Mouse (Mus musculus): ENCODE results near the gene Slc6a6. TPM values are rescaled to one million over a fixed set of nuclear protein-coding genes. Genes with fewer than 3 reads are reported as not detected.

The Slc6a6 gene
- polyA plus RNA-seq, 1 experiment from 2014 or later, result 40.8 TPM

DNA sequence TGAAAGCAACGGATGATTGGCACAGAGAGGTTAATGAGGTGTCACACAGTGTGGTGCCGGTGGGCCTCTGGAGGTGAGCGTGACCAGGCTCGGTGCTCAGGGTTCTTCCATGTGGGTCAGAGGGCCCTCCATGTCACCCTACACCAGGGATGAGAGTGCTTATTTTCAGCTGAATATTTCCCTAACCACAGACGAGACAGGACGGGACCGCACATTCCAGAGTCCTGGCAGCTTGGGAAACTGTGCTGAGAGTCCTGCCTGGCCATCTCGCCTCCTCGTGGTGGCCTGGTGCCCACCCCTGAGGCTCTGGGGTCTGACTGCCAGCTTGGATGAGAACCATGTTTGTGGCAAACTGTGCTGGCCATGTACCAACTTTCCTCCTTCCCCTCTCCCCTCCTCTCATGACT, 36.5 kb upstream of the Slc6a6 start:
- Histone ChIP-seq H3K4me3 (ENCODE audit: low read depth, low read length) (no peak overlapping the region), H3K27me3 (replicated peaks; ENCODE audit: control insufficient read depth, insufficient read depth, low read length) (no peaks in the 10 kb centered on the region), H3K4me2 (ENCODE audit: low read depth, low read length) (no peak overlapping the region), H3K27ac (replicated peaks; ENCODE audit: low read depth, low read length) (peak overlapping the region; percentile 66), H3K4me1 (ENCODE audit: control insufficient read depth, insufficient read depth, low read length) (peaks cover 21% of the 10 kb centered on the region), H3K36me3 (ENCODE audit: control insufficient read depth, insufficient read depth, low read length) (no peaks in the 10 kb centered on the region), H3K9me3 (ENCODE audit: control insufficient read depth, low read length) (no peaks in the 10 kb centered on the region), H3K9ac (ENCODE audit: low read depth, low read length) (no peak overlapping the region)
- DNase-seq (ENCODE audit: low spot score) (peak; percentile 80), ATAC-seq (ENCODE audit: low read depth) (peak; percentile 72)
- 42% methylated on average over 9 of the region's 9 CpGs for WGBS

- no peak for ATAC-seq (ENCODE audit: low read depth)
- H3K4me1 ChIP-seq (ENCODE audit: control insufficient read depth, insufficient read depth, low read length), result peaks cover 21% of the 10 kb centered on the region
- no peak overlapping the region for H3K4me2 ChIP-seq (ENCODE audit: low read depth, low read length)
- H3K9ac ChIP-seq (ENCODE audit: low read depth, low read length), result no peak overlapping the region
- no peak overlapping the region for H3K4me3 ChIP-seq (ENCODE audit: low read depth, low read length)
- H3K27ac ChIP-seq (replicated peaks; ENCODE audit: low read depth, low read length), result no peak overlapping the region
- DNase-seq (ENCODE audit: low spot score), result no peak
- 64% methylated on average over 9 of the region's 9 CpGs for WGBS
- H3K36me3 ChIP-seq (ENCODE audit: control insufficient read depth, insufficient read depth, low read length), result no peaks in the 10 kb centered on the region
- H3K27me3 ChIP-seq (replicated peaks; ENCODE audit: control insufficient read depth, insufficient read depth, low read length), result no peaks in the 10 kb centered on the region
- H3K9me3 ChIP-seq (ENCODE audit: control insufficient read depth, low read length), result no peaks in the 10 kb centered on the region
Observed at GRCm38 (mm10) chr6:91650255-91650654, 33.6 kb upstream of the Slc6a6 start.

DNA sequence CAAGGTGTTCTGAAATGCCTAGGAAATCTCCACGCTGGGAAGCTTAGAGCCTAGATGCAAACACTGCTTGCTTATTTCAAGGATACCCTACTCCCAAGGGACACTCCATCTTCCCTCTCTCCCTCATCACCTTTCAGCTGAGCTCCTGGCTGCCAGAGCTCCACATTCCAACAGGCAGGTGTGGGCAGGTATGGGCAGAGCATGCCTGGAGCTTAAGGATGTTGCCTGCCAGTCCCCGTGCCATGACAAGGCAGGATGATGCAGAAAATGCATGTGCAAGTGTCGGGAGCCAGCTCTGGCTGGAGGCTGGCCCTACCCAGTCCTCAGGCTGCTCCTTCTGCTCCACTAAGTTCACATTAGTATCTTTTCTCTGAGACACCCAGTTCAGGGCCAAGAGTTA, 31.6 kb upstream of the Slc6a6 start:
- Histone ChIP-seq H3K4me1 (ENCODE audit: control insufficient read depth, insufficient read depth, low read length) (peaks cover 7% of the 10 kb centered on the region; the same call in 1 of the 2 replicates), H3K4me3 (ENCODE audit: low read depth, low read length) (no peak overlapping the region), H3K4me2 (ENCODE audit: low read depth, low read length) (no peak overlapping the region), H3K9me3 (ENCODE audit: control insufficient read depth, low read length) (no peaks in the 10 kb centered on the region), H3K27me3 (replicated peaks; ENCODE audit: control insufficient read depth, insufficient read depth, low read length) (no peaks in the 10 kb centered on the region), H3K9ac (ENCODE audit: low read depth, low read length) (no peak overlapping the region), H3K27ac (replicated peaks; ENCODE audit: low read depth, low read length) (no peak overlapping the region), H3K36me3 (ENCODE audit: control insufficient read depth, insufficient read depth, low read length) (no peaks in the 10 kb centered on the region)
- ATAC-seq (ENCODE audit: low read depth) (0 out of 2 replicates have a peak, but pooled peaks have one; percentile 7), DNase-seq (ENCODE audit: low spot score) (peak; percentile 61)
- 61% methylated on average over 3 of the region's 3 CpGs for WGBS

GRCm38 (mm10) chr6:91655244-91655643, 28.6 kb upstream of the Slc6a6 start:
- no peaks in the 10 kb centered on the region for H3K9me3 ChIP-seq (ENCODE audit: control insufficient read depth, low read length)
- H3K4me2 ChIP-seq (ENCODE audit: low read depth, low read length), result no peak overlapping the region
- ATAC-seq (ENCODE audit: low read depth), result no peak
- 50% methylated on average over 3 of the region's 3 CpGs for WGBS
- peaks cover 11% of the 10 kb centered on the region; the same call in 1 of the 2 replicates for H3K4me1 ChIP-seq (ENCODE audit: control insufficient read depth, insufficient read depth, low read length)
- no peak for DNase-seq (ENCODE audit: low spot score)
- H3K27ac ChIP-seq (replicated peaks; ENCODE audit: low read depth, low read length), result no peak overlapping the region
- H3K4me3 ChIP-seq (ENCODE audit: low read depth, low read length), result no peak overlapping the region
- H3K36me3 ChIP-seq (ENCODE audit: control insufficient read depth, insufficient read depth, low read length), result no peaks in the 10 kb centered on the region
- H3K27me3 ChIP-seq (replicated peaks; ENCODE audit: control insufficient read depth, insufficient read depth, low read length), result no peaks in the 10 kb centered on the region
- H3K9ac ChIP-seq (ENCODE audit: low read depth, low read length), result no peak overlapping the region

GRCm38 (mm10) chr6:91655874-91656433, 27.9 kb upstream of the Slc6a6 start:
- Histone ChIP-seq H3K9ac (ENCODE audit: low read depth, low read length) (no peak overlapping the region), H3K27me3 (replicated peaks; ENCODE audit: control insufficient read depth, insufficient read depth, low read length) (no peaks in the 10 kb centered on the region), H3K36me3 (ENCODE audit: control insufficient read depth, insufficient read depth, low read length) (no peaks in the 10 kb centered on the region), H3K4me3 (ENCODE audit: low read depth, low read length) (no peak overlapping the region), H3K9me3 (ENCODE audit: control insufficient read depth, low read length) (no peaks in the 10 kb centered on the region), H3K27ac (replicated peaks; ENCODE audit: low read depth, low read length) (no peak overlapping the region), H3K4me1 (ENCODE audit: control insufficient read depth, insufficient read depth, low read length) (peaks cover 12% of the 10 kb centered on the region; the same call in 1 of the 2 replicates), H3K4me2 (ENCODE audit: low read depth, low read length) (no peak overlapping the region)
- ATAC-seq (ENCODE audit: low read depth) (no peak; the same call in 1 of the 2 replicates), DNase-seq (ENCODE audit: low spot score) (no peak)
- WGBS, result 50% methylated on average over 6 of the region's 6 CpGs

DNA sequence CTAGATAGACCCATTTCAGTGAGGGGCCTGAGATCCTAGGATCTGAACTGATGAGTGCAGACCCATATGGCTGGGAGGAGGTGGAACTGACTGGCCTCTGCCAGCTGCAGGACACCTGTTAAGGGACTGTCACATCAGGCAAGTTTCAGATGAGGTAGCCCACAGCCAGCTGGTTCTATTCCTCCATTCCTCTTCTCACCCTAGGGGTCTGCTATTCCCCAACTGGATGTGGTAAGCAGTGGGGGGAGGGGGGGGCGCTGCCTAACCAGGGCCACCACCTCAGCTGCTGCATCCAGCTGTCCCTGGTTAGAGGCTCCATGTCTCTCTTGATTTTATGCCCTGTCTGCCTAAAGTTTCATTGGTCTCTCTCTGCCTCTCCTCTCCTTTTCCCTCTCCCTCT, 25.6 kb upstream of the Slc6a6 start:
- Histone ChIP-seq H3K4me3 (ENCODE audit: low read depth, low read length) (no peak overlapping the region), H3K4me2 (ENCODE audit: low read depth, low read length) (no peak overlapping the region), H3K9me3 (ENCODE audit: control insufficient read depth, low read length) (no peaks in the 10 kb centered on the region), H3K36me3 (ENCODE audit: control insufficient read depth, insufficient read depth, low read length) (no peaks in the 10 kb centered on the region), H3K27ac (replicated peaks; ENCODE audit: low read depth, low read length) (no peak overlapping the region), H3K27me3 (replicated peaks; ENCODE audit: control insufficient read depth, insufficient read depth, low read length) (no peaks in the 10 kb centered on the region), H3K4me1 (ENCODE audit: control insufficient read depth, insufficient read depth, low read length) (peaks cover 12% of the 10 kb centered on the region; the same call in 1 of the 2 replicates), H3K9ac (ENCODE audit: low read depth, low read length) (no peak overlapping the region)
- WGBS, result 33% methylated on average over 1 of the region's 1 CpGs
- ATAC-seq (ENCODE audit: low read depth) (peak; percentile 71), DNase-seq (ENCODE audit: low spot score) (peak; percentile 74)

DNA sequence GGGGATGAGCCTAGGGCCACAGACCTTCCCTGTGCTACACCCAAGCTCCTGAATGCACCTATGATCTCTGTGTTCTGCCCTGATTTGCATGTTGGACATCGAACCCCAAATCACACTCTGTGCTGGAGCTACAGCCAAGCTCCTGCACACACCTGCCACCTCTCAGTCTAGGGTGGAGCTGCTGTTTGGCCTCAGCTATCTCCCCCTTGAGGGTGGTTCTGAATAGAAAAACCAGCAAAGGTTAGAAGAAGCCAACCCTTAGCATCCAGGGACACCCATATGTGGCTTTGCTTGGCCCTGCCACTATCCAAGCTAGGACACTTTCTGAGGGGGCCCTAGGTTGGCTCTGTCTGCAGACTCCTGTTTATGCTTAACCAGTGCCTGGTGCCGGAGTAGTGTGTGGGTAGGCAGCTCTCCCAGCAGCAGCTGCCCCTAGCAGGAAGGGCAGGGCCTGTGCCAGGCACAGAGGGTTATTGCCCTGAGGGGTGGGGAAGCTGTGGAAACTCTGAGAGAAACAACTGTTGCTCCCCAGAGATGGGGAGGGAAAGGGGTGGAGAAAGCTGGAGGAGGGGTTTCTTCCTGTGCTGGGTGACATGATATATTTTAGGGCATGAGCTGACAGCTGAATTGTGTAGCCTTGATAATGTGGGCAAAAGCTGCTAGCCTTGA, 23.9 kb upstream of the Slc6a6 start:
- Histone ChIP-seq H3K9ac (ENCODE audit: low read depth, low read length) (no peak overlapping the region), H3K36me3 (ENCODE audit: control insufficient read depth, insufficient read depth, low read length) (no peaks in the 10 kb centered on the region), H3K4me2 (ENCODE audit: low read depth, low read length) (no peak overlapping the region), H3K27me3 (replicated peaks; ENCODE audit: control insufficient read depth, insufficient read depth, low read length) (no peaks in the 10 kb centered on the region), H3K4me3 (ENCODE audit: low read depth, low read length) (no peak overlapping the region), H3K4me1 (ENCODE audit: control insufficient read depth, insufficient read depth, low read length) (peaks cover 12% of the 10 kb centered on the region; the same call in 1 of the 2 replicates), H3K27ac (replicated peaks; ENCODE audit: low read depth, low read length) (no peak overlapping the region), H3K9me3 (ENCODE audit: control insufficient read depth, low read length) (no peaks in the 10 kb centered on the region)
- 60% methylated on average over 2 of the region's 2 CpGs for WGBS
- ATAC-seq (ENCODE audit: low read depth) (0 out of 2 replicates have a peak, but pooled peaks have one; percentile 39), DNase-seq (ENCODE audit: low spot score) (peak; percentile 56)

GRCm38 (mm10) chr6:91662301-91662700, 21.6 kb upstream of the Slc6a6 start:
- H3K9me3 ChIP-seq (ENCODE audit: control insufficient read depth, low read length), result no peaks in the 10 kb centered on the region
- 78% methylated on average over 6 of the region's 6 CpGs for WGBS
- no peak overlapping the region for H3K4me3 ChIP-seq (ENCODE audit: low read depth, low read length)
- H3K4me1 ChIP-seq (ENCODE audit: control insufficient read depth, insufficient read depth, low read length), result peaks cover 12% of the 10 kb centered on the region; the same call in 1 of the 2 replicates
- H3K27ac ChIP-seq (replicated peaks; ENCODE audit: low read depth, low read length), result no peak overlapping the region
- no peak for DNase-seq (ENCODE audit: low spot score)
- no peak for ATAC-seq (ENCODE audit: low read depth)
- H3K36me3 ChIP-seq (ENCODE audit: control insufficient read depth, insufficient read depth, low read length), result no peaks in the 10 kb centered on the region
- no peak overlapping the region for H3K9ac ChIP-seq (ENCODE audit: low read depth, low read length)
- no peaks in the 10 kb centered on the region for H3K27me3 ChIP-seq (replicated peaks; ENCODE audit: control insufficient read depth, insufficient read depth, low read length)
- no peak overlapping the region for H3K4me2 ChIP-seq (ENCODE audit: low read depth, low read length)

DNA sequence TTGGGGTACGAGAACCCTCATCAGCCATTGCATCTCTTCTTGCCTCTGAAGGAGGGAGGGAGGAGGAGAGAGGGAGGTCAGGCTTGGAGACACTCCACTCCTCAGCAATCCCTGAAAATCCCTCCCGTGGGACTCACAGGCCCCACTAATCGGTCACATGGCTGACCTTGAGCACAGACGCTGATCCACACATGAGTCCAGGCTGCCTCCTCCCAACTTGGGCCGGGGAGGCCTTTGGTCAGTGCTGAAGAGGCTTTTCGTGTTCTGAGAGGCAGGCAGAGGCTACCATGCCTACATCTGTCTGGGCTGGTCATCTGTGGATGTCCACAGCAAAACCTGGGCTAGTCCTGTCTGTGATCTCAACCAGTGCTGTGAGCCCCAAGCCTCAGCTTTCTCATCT, 20.2 kb upstream of the Slc6a6 start:
- Histone ChIP-seq H3K36me3 (ENCODE audit: control insufficient read depth, insufficient read depth, low read length) (no peaks in the 10 kb centered on the region), H3K9me3 (ENCODE audit: control insufficient read depth, low read length) (no peaks in the 10 kb centered on the region), H3K4me1 (ENCODE audit: control insufficient read depth, insufficient read depth, low read length) (peaks cover 8% of the 10 kb centered on the region; the same call in 1 of the 2 replicates), H3K27ac (replicated peaks; ENCODE audit: low read depth, low read length) (no peak overlapping the region), H3K9ac (ENCODE audit: low read depth, low read length) (no peak overlapping the region), H3K27me3 (replicated peaks; ENCODE audit: control insufficient read depth, insufficient read depth, low read length) (no peaks in the 10 kb centered on the region), H3K4me3 (ENCODE audit: low read depth, low read length) (no peak overlapping the region), H3K4me2 (ENCODE audit: low read depth, low read length) (no peak overlapping the region)
- DNase-seq (ENCODE audit: low spot score), result no peak
- WGBS, result 52% methylated on average over 6 of the region's 6 CpGs
- no peak for ATAC-seq (ENCODE audit: low read depth)

Data from embryonic facial prominence, embryonic 14.5 days (tissue).